Mouse (Mus musculus) embryonic facial prominence, embryonic 14.5 days (tissue): ENCODE results near the gene Rasa3. TPM values are rescaled to one million over a fixed set of nuclear protein-coding genes. Genes with fewer than 3 reads are reported as not detected.

Experiments
- ATAC-seq: fragments of 200-750 bp; cut with Nextera tagmentation; 2 replicates; pipeline ENCODE4 v1.8.0; 2017; ENCODE audit warnings: low read depth, moderate number of reproducible peaks, moderate TSS enrichment
- DNase-seq: peaks from one replicate; pipeline ENCODE4 v3.0.0-alpha.2; 2015; ENCODE audit warnings: low spot score
- H3K27ac ChIP-seq: fragments of 300-500 bp; sonication (generic); replicated peaks from 2 replicates; pipeline ENCODE4 v1.5.1; 2014; ENCODE audit warnings: low read depth, mild to moderate bottlenecking, low read length, moderate library complexity
- H3K27me3 ChIP-seq: fragments of 300-500 bp; sonication (generic); replicated peaks from 2 replicates; pipeline ENCODE4 v1.6.1; 2014; ENCODE audit warnings: low read length; ENCODE audit not compliant: control insufficient read depth, insufficient read depth
- H3K36me3 ChIP-seq: fragments of 300-500 bp; sonication (generic); 2 replicates; pipeline ENCODE4 v1.6.1; 2014; ENCODE audit warnings: low read length, mixed read lengths; ENCODE audit not compliant: control insufficient read depth, insufficient read depth
- H3K4me1 ChIP-seq: fragments of 300-500 bp; sonication (generic); 2 replicates; pipeline ENCODE4 v1.6.1; 2014; ENCODE audit warnings: antibody characterized with exemption, low read length; ENCODE audit not compliant: control insufficient read depth, insufficient read depth
- H3K4me2 ChIP-seq: fragments of 300-500 bp; sonication (generic); 2 replicates; pipeline ENCODE4 v1.6.1; 2014; ENCODE audit warnings: low read depth, mild to moderate bottlenecking, low read length, moderate library complexity, mixed read lengths
- H3K4me3 ChIP-seq: fragments of 300-500 bp; sonication (generic); 2 replicates; pipeline ENCODE4 v1.5.1; 2014; ENCODE audit warnings: low read depth, mild to moderate bottlenecking, low read length
- H3K9ac ChIP-seq: fragments of 300-500 bp; sonication (generic); 2 replicates; pipeline ENCODE4 v1.6.1; 2014; ENCODE audit warnings: low read depth, mild to moderate bottlenecking, low read length, moderate library complexity, mixed read lengths
- H3K9me3 ChIP-seq: fragments of 300-500 bp; sonication (generic); 2 replicates; pipeline ENCODE4 v1.6.1; 2016; ENCODE audit warnings: low read length; ENCODE audit not compliant: control insufficient read depth
- WGBS: fragments of 180-500 bp; shearing (Covaris S2); extraction: QIAGEN DNeasy Blood & Tissue Kit; methylation state at CpG from one replicate; pipeline ENCODE4 v1.1.7; 2014; 5-methylcytosine and 5-hydroxymethylcytosine counted together
- polyA plus RNA-seq: library from polyadenylated mRNA; unstranded; fragments of >200 nt; fragmentation: Nextera tagmentation; extraction: Ambion mirVana; gene quantifications from 2 replicates; pipeline ENCODE4 v1.2.1, GENCODE M21; 2014

Gene Rasa3
- polyA plus RNA-seq, 1 experiment from 2014 or later, result 39.4 TPM

- H3K4me3 ChIP-seq, result no peak overlapping the region
- H3K4me2 ChIP-seq, result no peak overlapping the region
- peak overlapping the region; percentile 69 for H3K27ac ChIP-seq
- H3K9me3 ChIP-seq, result no peaks in the 10 kb centered on the region
- WGBS, result 47% methylated on average over 9 of the region's 9 CpGs
- H3K9ac ChIP-seq, result no peak overlapping the region
- no peaks in the 10 kb centered on the region for H3K36me3 ChIP-seq
- no peaks in the 10 kb centered on the region for H3K27me3 ChIP-seq
- peaks cover 36% of the 10 kb centered on the region for H3K4me1 ChIP-seq
- DNase-seq (peak; percentile 71), ATAC-seq (peak; percentile 76)
Observed at GRCm38 (mm10) chr8:13640452-13640883, 36.9 kb downstream of the Rasa3 start.

DNA sequence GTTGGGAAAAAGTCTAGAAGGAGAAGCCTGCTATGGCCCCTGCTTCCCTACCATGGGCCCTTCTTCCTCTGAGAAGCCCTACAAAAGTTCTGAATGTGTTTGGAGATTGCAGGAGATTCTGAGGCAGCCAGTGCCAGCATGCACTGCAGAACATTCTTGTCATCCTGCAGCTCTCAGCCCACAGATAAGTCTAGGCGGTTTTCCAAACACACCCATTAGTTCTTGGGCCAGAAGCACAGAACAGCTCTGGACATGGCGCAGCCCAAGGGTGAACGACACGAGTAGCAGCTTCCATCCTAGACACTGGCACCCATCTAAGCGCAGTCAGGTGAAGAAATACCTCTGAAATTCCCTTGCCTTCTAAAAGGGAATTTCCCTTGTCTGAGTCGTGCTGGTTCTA, 44.3 kb downstream of the Rasa3 start:
- ATAC-seq, result no peak
- Histone ChIP-seq H3K27me3 (no peaks in the 10 kb centered on the region), H3K9me3 (peaks cover 5% of the 10 kb centered on the region; the same call in 1 of the 2 replicates), H3K27ac (no peak overlapping the region), H3K4me1 (peaks cover 7% of the 10 kb centered on the region; the same call in 1 of the 2 replicates), H3K4me2 (no peak overlapping the region), H3K9ac (no peak overlapping the region), H3K36me3 (no peaks in the 10 kb centered on the region), H3K4me3 (no peak overlapping the region)
- DNase-seq, result no peak
- WGBS, result 91% methylated on average over 6 of the region's 6 CpGs

DNA sequence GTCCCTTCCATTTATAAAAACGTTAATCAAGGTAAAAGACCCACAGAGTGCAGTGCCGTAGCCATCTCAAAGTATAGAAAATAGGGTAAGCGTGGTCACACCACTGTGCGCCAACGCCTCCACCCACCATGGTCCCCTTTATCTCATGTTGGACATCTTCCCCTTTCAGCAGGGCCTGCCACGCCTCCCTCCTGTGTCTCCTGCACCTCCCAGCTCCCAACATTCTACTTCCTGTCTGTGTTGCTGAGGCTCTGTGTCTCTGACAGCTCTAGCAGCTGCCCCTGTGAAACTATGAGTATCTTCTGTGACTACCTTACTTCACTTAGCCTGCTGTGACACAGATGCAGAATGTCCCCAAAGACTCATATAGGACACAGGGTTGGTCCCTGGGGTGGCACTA, 45.1 kb downstream of the Rasa3 start:
- Histone ChIP-seq H3K36me3 (0 out of 2 replicates have a peak, but pooled peaks cover under 1% of the 10 kb centered on the region), H3K27ac (no peak overlapping the region), H3K9ac (no peak overlapping the region), H3K4me2 (no peak overlapping the region), H3K4me3 (no peak overlapping the region), H3K4me1 (peaks cover 7% of the 10 kb centered on the region; the same call in 1 of the 2 replicates), H3K27me3 (no peaks in the 10 kb centered on the region), H3K9me3 (peaks cover 5% of the 10 kb centered on the region; the same call in 1 of the 2 replicates)
- ATAC-seq, result no peak
- DNase-seq, result no peak
- WGBS, result 86% methylated on average over 6 of the region's 6 CpGs

DNA sequence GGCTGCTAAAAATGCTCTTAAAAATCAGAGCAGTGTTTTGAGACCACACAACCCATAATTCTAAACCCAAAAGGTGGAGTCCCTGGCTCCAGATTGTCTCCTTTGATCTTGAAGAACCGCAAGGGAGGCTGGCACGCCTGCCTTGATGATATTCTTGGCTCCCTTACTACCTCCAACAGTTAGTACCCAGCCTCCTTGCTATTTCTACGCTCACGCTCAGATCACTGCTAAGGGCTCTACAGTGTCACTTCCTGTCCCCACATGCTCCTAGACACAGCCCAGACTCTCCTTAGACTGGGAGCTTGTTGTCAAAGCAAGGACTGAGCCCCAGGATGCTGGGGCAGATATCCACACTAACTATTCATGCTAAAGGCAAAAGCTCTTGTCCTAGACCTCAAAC, 46.6 kb downstream of the Rasa3 start:
- no peak overlapping the region for H3K4me2 ChIP-seq
- peaks cover 7% of the 10 kb centered on the region; the same call in 1 of the 2 replicates for H3K4me1 ChIP-seq
- H3K4me3 ChIP-seq, result no peak overlapping the region
- ATAC-seq (no peak; the same call in 1 of the 2 replicates), DNase-seq (no peak)
- H3K9me3 ChIP-seq, result peaks cover 5% of the 10 kb centered on the region; the same call in 1 of the 2 replicates
- peaks cover 9% of the 10 kb centered on the region; the same call in 1 of the 2 replicates for H3K36me3 ChIP-seq
- no peak overlapping the region for H3K27ac ChIP-seq
- no peak overlapping the region for H3K9ac ChIP-seq
- WGBS, result 59% methylated on average over 4 of the region's 4 CpGs
- H3K27me3 ChIP-seq, result no peaks in the 10 kb centered on the region

GRCm38 (mm10) chr8:13630171-13630570, 47.2 kb downstream of the Rasa3 start:
- Histone ChIP-seq H3K9ac (no peak overlapping the region), H3K4me1 (peaks cover 11% of the 10 kb centered on the region), H3K27me3 (no peaks in the 10 kb centered on the region), H3K36me3 (peaks cover 9% of the 10 kb centered on the region; the same call in 1 of the 2 replicates), H3K27ac (no peak overlapping the region), H3K4me2 (no peak overlapping the region), H3K9me3 (peaks cover 5% of the 10 kb centered on the region; the same call in 1 of the 2 replicates), H3K4me3 (no peak overlapping the region)
- ATAC-seq, result no peak
- WGBS, result 66% methylated on average over 5 of the region's 5 CpGs
- no peak for DNase-seq

GRCm38 (mm10) chr8:13629351-13630090, 47.9 kb downstream of the Rasa3 start:
- no peaks in the 10 kb centered on the region for H3K27me3 ChIP-seq
- H3K4me1 ChIP-seq, result peaks cover 16% of the 10 kb centered on the region
- ATAC-seq (no peak), DNase-seq (no peak)
- peaks cover 9% of the 10 kb centered on the region; the same call in 1 of the 2 replicates for H3K36me3 ChIP-seq
- WGBS, result 75% methylated on average over 10 of the region's 10 CpGs
- no peak overlapping the region for H3K4me2 ChIP-seq
- H3K4me3 ChIP-seq, result no peak overlapping the region
- H3K9ac ChIP-seq, result no peak overlapping the region
- no peak overlapping the region for H3K27ac ChIP-seq
- H3K9me3 ChIP-seq, result peaks cover 5% of the 10 kb centered on the region; the same call in 1 of the 2 replicates

GRCm38 (mm10) chr8:13628067-13628466, 49.3 kb downstream of the Rasa3 start:
- WGBS, result 95% methylated on average over 9 of the region's 9 CpGs
- H3K4me2 ChIP-seq, result no peak overlapping the region
- no peak overlapping the region for H3K27ac ChIP-seq
- DNase-seq (no peak), ATAC-seq (no peak)
- H3K9me3 ChIP-seq, result no peaks in the 10 kb centered on the region
- H3K4me3 ChIP-seq, result no peak overlapping the region
- peaks cover 30% of the 10 kb centered on the region for H3K4me1 ChIP-seq
- no peak overlapping the region for H3K9ac ChIP-seq
- no peaks in the 10 kb centered on the region for H3K27me3 ChIP-seq
- H3K36me3 ChIP-seq, result peaks cover 9% of the 10 kb centered on the region; the same call in 1 of the 2 replicates

DNA sequence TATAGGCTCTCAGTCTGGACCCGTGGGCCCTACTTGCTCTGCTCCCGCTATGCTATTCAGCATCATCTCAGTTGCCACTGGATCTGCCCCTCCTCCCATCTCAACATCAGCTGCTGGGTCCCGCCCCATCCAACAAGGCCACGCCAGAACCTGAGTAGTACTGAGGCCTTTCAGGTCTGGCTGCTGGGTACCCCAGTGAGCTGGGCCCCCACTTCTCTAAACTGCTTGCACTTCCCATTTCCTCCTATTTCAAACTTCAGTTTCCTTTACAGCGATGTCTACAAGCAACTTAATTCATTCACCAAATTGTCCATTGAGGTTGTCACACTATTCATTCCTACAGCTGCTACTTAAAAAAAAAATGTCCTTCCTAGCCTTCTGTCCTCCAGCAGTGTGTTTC, 49.8 kb downstream of the Rasa3 start:
- H3K36me3 ChIP-seq, result peaks cover 9% of the 10 kb centered on the region; the same call in 1 of the 2 replicates
- no peak overlapping the region for H3K4me2 ChIP-seq
- ATAC-seq, result no peak
- H3K9ac ChIP-seq, result no peak overlapping the region
- H3K27ac ChIP-seq, result no peak overlapping the region
- DNase-seq, result no peak
- no peaks in the 10 kb centered on the region for H3K9me3 ChIP-seq
- H3K4me3 ChIP-seq, result no peak overlapping the region
- H3K27me3 ChIP-seq, result no peaks in the 10 kb centered on the region
- WGBS, result 88% methylated on average over 5 of the region's 5 CpGs
- peaks cover 34% of the 10 kb centered on the region for H3K4me1 ChIP-seq
